Mouse (Mus musculus) neural tube, embryonic 12.5 days (tissue): Measurements from ENCODE around the gene Wipi2. TPM values are rescaled to one million over a fixed set of nuclear protein-coding genes. Genes with fewer than 3 reads are reported as not detected.
A peak's percentile ranks its signal among the peaks of the same experiment; 100 is the strongest.

Experiments
- ATAC-seq: fragments of 200-750 bp; cut with Nextera tagmentation; 2 replicates; pipeline ENCODE4 v1.8.0; 2017; ENCODE audit warnings: low read depth, mild to moderate bottlenecking, moderate TSS enrichment, moderate library complexity; ENCODE audit not compliant: low FRiP score
- H3K27ac ChIP-seq: fragments of 300-500 bp; sonication (generic); 2 replicates; pipeline ENCODE4 v1.5.1; 2016
- H3K27me3 ChIP-seq: fragments of 300-500 bp; sonication (generic); replicated peaks from 2 replicates; pipeline ENCODE4 v1.6.1; 2016; ENCODE audit warnings: mild to moderate bottlenecking
- H3K36me3 ChIP-seq: fragments of 300-500 bp; sonication (generic); 2 replicates; pipeline ENCODE4 v1.6.1; 2016; ENCODE audit warnings: mild to moderate bottlenecking
- H3K4me1 ChIP-seq: fragments of 300-500 bp; sonication (generic); 2 replicates; pipeline ENCODE4 v1.6.1; 2016
- H3K4me2 ChIP-seq: fragments of 300-500 bp; sonication (generic); replicated peaks from 2 replicates; pipeline ENCODE4 v1.6.1; 2016; ENCODE audit warnings: mild to moderate bottlenecking
- H3K4me3 ChIP-seq: fragments of 300-500 bp; sonication (generic); 2 replicates; pipeline ENCODE4 v1.5.1; 2016
- H3K9ac ChIP-seq: fragments of 300-500 bp; sonication (generic); 2 replicates; pipeline ENCODE4 v1.6.1; 2016; ENCODE audit warnings: mild to moderate bottlenecking
- H3K9me3 ChIP-seq: fragments of 300-500 bp; sonication (generic); 2 replicates; pipeline ENCODE4 v1.6.1; 2016; ENCODE audit warnings: mild to moderate bottlenecking
- WGBS: fragments of 180-500 bp; shearing (Covaris S2); methylation state at CpG from one replicate; pipeline ENCODE4 v1.1.7; 2016; 5-methylcytosine and 5-hydroxymethylcytosine counted together
- polyA plus RNA-seq: library from polyadenylated mRNA; unstranded; fragments of >200 nt; fragmentation: Nextera tagmentation; extraction: Ambion mirVana; gene quantifications from 2 replicates; pipeline ENCODE4 v1.2.1, GENCODE M21; 2016

Wipi2 gene
- polyA plus RNA-seq, 1 experiment from 2014 or later: 58.1 TPM

DNA sequence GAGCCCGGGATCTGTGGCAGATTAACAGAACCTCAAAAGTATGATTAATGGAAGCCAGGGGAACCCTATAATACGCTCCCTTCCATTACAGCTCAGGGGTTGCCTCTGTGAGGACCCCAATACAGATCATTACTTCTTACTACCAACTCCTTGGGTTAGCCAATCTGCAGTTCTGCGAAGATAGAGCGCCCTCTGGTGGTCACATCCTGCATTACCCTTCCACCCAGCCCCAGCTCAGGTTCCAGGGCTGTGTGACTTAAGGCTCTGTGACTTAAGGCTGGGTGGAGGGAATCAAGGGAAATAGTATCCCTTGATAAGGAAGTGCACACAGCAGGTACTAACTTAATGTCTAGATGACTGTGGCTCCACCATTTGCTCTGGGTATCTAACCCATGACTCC, 90.5 kb downstream of the Wipi2 start:
- Histone ChIP-seq H3K4me1 (no peaks in the 10 kb centered on the region), H3K36me3 (peaks cover 52% of the 10 kb centered on the region), H3K27ac (no peak overlapping the region), H3K4me2 (no peak overlapping the region), H3K27me3 (no peaks in the 10 kb centered on the region), H3K9me3 (no peaks in the 10 kb centered on the region), H3K4me3 (no peak overlapping the region), H3K9ac (no peak overlapping the region)
- WGBS: 22% methylated on average over 4 of the region's 4 CpGs
- ATAC-seq: peak; percentile 74

GRCm38 (mm10) chr5:142718486-142718885, 91.0 kb downstream of the Wipi2 start:
- Histone ChIP-seq H3K4me1 (no peaks in the 10 kb centered on the region), H3K4me2 (no peak overlapping the region), H3K9me3 (no peaks in the 10 kb centered on the region), H3K36me3 (peaks cover 52% of the 10 kb centered on the region), H3K27ac (no peak overlapping the region), H3K9ac (no peak overlapping the region), H3K27me3 (no peaks in the 10 kb centered on the region), H3K4me3 (no peak overlapping the region)
- 71% methylated on average over 25 of the region's 25 CpGs for WGBS
- no peak for ATAC-seq

DNA sequence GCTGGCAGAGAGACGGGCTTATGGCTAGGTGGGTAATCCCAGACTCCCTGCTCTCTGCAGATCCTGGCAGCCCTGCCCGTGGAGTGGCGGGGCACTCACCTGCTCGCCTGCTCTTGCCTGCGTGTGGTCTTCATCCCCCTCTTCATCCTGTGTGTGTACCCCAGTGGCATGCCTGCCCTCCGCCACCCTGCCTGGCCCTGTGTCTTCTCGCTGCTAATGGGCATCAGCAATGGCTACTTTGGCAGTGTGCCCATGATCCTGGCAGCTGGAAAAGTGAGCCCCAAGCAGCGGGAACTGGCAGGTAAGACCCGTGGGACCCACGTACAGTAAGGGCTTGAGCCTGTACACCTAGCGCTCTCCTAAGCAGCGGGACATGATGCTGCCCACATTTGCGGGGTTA, 92.4 kb downstream of the Wipi2 start:
- Histone ChIP-seq H3K36me3 (peaks cover 38% of the 10 kb centered on the region), H3K27ac (no peak overlapping the region)

More for the DNA sequence above, 92.4 kb downstream of the Wipi2 start:
- H3K4me3 ChIP-seq: no peak overlapping the region
- no peak for ATAC-seq
- no peaks in the 10 kb centered on the region for H3K27me3 ChIP-seq
- no peak overlapping the region for H3K4me2 ChIP-seq
- peaks cover 3% of the 10 kb centered on the region; the same call in 1 of the 2 replicates for H3K4me1 ChIP-seq
- H3K9me3 ChIP-seq: no peaks in the 10 kb centered on the region
- WGBS: 92% methylated on average over 13 of the region's 13 CpGs
- no peak overlapping the region for H3K9ac ChIP-seq

Other genes with a start within 250 kb of the Wipi2 start
- gene Foxk1, start 226.2 kb upstream of the Wipi2 start, polyA plus RNA-seq: 6.2 and 7.2 TPM in 2 replicates
- gene Ap5z1, start 163.8 kb upstream of the Wipi2 start, polyA plus RNA-seq: 15.7 and 17.7 TPM in 2 replicates
- 0.26 and 0.34 TPM in 2 replicates for gene Papolb, start 97.6 kb upstream of the Wipi2 start, polyA plus RNA-seq
- gene Radil, start 76.6 kb upstream of the Wipi2 start, polyA plus RNA-seq: 9.6 and 14.1 TPM in 2 replicates
- 14.2 and 16.4 TPM in 2 replicates for gene Mmd2, start 18.9 kb upstream of the Wipi2 start, polyA plus RNA-seq
- 65.0 and 66.7 TPM in 2 replicates for gene Slc29a4, start 64.8 kb downstream of the Wipi2 start, polyA plus RNA-seq
- 51.5 and 57.5 TPM in 2 replicates for gene Tnrc18, start 190.0 kb downstream of the Wipi2 start, polyA plus RNA-seq